Mouse (Mus musculus) stomach, postnatal 0 days (tissue): Measurements from ENCODE around the gene Olfr467. TPM values are rescaled to one million over a fixed set of nuclear protein-coding genes. Genes with fewer than 3 reads are reported as not detected.
A peak's percentile ranks its signal among the peaks of the same experiment; 100 is the strongest.
"Not testable (repeated sequence)": the region's sequence is repeated elsewhere in the genome, so short reads cannot be mapped to it uniquely, and the experiment has no call there.

Experiments
- ATAC-seq: fragments of 200-750 bp; cut with Nextera tagmentation; 2 replicates; pipeline ENCODE4 v1.8.0; 2017; ENCODE audit not compliant: low FRiP score, low TSS enrichment
- DNase-seq: peaks from one replicate; pipeline ENCODE4 v3.0.0-alpha.2; 2016; ENCODE audit warnings: low spot score
- H3K27ac ChIP-seq: fragments of 300-500 bp; sonication (generic); replicated peaks from 2 replicates; pipeline ENCODE4 v1.5.1; 2014; ENCODE audit warnings: mild to moderate bottlenecking, control low read depth
- H3K27me3 ChIP-seq: fragments of 300-500 bp; sonication (generic); 2 replicates; pipeline ENCODE4 v1.6.1; 2014; ENCODE audit warnings: low read length; ENCODE audit not compliant: control insufficient read depth, insufficient read depth
- H3K36me3 ChIP-seq: fragments of 300-500 bp; sonication (generic); 2 replicates; pipeline ENCODE4 v1.6.1; 2014; ENCODE audit warnings: low read length, mixed read lengths; ENCODE audit not compliant: control insufficient read depth, insufficient read depth
- H3K4me1 ChIP-seq: fragments of 300-500 bp; sonication (generic); replicated peaks from 2 replicates; pipeline ENCODE4 v1.6.1; 2014; ENCODE audit warnings: antibody characterized with exemption; ENCODE audit not compliant: control insufficient read depth, insufficient read depth
- H3K4me2 ChIP-seq: fragments of 300-500 bp; sonication (generic); replicated peaks from 2 replicates; pipeline ENCODE4 v1.6.1; 2014; ENCODE audit warnings: low read depth, mild to moderate bottlenecking, control low read depth, moderate library complexity
- H3K4me3 ChIP-seq: fragments of 300-500 bp; sonication (generic); 2 replicates; pipeline ENCODE4 v1.5.1; 2014; ENCODE audit warnings: low read depth, low read length, control low read depth
- H3K9ac ChIP-seq: fragments of 300-500 bp; sonication (generic); 2 replicates; pipeline ENCODE4 v1.6.1; 2014; ENCODE audit warnings: mild to moderate bottlenecking, low read length, control low read depth, mixed read lengths
- H3K9me3 ChIP-seq: fragments of 300-500 bp; sonication (generic); 2 replicates; pipeline ENCODE4 v1.6.1; 2016; ENCODE audit warnings: low read length; ENCODE audit not compliant: control insufficient read depth
- CTCF ChIP-seq: IDR thresholded peaks from 2 replicates; pipeline ENCODE4 v1.5.1; 2016; ENCODE audit warnings: antibody characterized with exemption, low read depth, mild to moderate bottlenecking, moderate library complexity
- EP300 ChIP-seq: optimal IDR thresholded peaks from 2 replicates; pipeline ENCODE3; 2016; ENCODE audit warnings: antibody characterized with exemption
- WGBS: fragments of 180-500 bp; shearing (Covaris S2); extraction: QIAGEN DNeasy Blood & Tissue Kit; methylation state at CpG from one replicate; pipeline ENCODE4 v1.1.7; 2014; 5-methylcytosine and 5-hydroxymethylcytosine counted together
- polyA plus RNA-seq: library from polyadenylated mRNA; unstranded; fragments of >200 nt; fragmentation: Nextera tagmentation; extraction: Ambion mirVana; gene quantifications from 2 replicates; pipeline ENCODE4 v1.2.1, GENCODE M21; 2015

Gene Olfr467
- polyA plus RNA-seq, 1 experiment from 2014 or later, result not detected

DNA sequence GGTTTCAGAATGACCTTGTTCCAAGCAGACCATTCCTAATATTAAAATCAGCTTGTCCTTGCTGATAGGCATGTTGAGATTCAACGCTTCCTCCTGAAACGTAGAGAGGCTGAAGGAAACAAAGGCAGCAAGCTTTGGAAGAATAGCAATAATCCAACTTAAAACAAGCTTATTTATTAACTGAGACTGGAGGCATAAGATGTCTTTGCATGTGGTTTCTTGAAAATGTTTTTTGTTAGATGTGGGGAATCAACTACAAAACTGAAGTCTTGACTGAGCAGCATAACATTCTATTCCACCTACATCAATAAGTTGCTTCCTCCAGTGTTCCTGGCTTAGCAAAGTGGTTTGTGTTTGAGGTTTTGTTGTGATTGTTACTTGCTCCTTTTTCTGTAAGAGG, 11.0 kb upstream of the Olfr467 start, which contains the start of gene Ovch2:
TSS of gene Ovch2 (minus strand) at position 101 of the 400 bp plus-strand sequence.
- H3K27me3 ChIP-seq, result no peaks in the 10 kb centered on the region
- WGBS, result 80% methylated on average over 2 of the region's 2 CpGs
- H3K9me3 ChIP-seq, result no peaks in the 10 kb centered on the region
- ATAC-seq (no peak), DNase-seq (no peak)
- no peak within 1 kb of the TSS for H3K4me3 ChIP-seq
- no peak for TF ChIP-seq CTCF
- no peak for TF ChIP-seq EP300
- no peak within 1 kb of the TSS for H3K4me2 ChIP-seq
- H3K9ac ChIP-seq, result no peak within 1 kb of the TSS
- H3K4me1 ChIP-seq, result no peaks in the 10 kb centered on the region
- H3K27ac ChIP-seq, result no peak within 1 kb of the TSS
- H3K36me3 ChIP-seq, result no peaks in the 10 kb centered on the region

DNA sequence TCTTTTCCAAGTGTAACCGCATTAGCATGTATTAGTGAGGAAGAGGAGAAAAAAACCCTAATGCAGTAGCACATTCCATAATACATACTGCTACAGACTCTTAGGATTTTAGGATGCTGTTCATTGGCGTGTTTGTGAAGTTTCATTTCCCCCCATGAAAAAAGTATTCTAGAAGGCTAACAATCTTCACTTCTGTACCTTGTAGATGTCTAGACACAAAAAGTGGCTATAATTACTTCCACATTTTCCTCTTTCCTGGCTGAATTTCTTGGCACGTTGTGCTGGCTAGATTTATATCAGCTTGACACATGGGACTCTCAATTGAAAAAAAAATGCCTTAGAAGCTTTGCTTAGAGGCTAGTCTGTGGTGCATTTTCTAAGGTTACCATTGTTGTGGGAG, 9.9 kb upstream of the Olfr467 start:
- Histone ChIP-seq H3K9me3 (no peaks in the 10 kb centered on the region), H3K4me3 (no peak overlapping the region), H3K9ac (no peak overlapping the region), H3K27ac (no peak overlapping the region), H3K36me3 (no peaks in the 10 kb centered on the region), H3K4me1 (no peaks in the 10 kb centered on the region), H3K27me3 (no peaks in the 10 kb centered on the region), H3K4me2 (no peak overlapping the region)
- WGBS, result 58% methylated on average over 3 of the region's 3 CpGs
- ATAC-seq (no peak), DNase-seq (no peak)
- TF ChIP-seq CTCF (no peak), EP300 (no peak)

DNA sequence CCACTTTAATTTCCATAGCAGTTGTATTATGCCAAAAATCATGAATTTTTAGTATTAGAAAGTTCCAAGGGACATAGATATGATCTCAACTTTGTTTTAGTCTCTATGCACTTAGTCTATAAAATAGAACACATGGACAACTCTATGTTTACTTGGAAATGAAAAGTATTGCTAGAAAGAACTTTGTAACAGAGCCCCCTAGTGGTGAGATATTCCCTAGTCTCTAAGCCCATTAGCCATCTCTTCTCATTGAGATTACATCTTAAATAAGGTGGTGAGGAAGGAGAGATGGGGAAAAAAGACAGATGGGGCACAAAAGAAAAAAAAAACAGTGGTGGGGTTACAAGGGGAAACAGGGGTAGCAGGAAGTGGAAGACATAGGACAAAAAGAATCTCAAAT, 7.4 kb downstream of the Olfr467 start:
- Histone ChIP-seq H3K4me2 (no peak overlapping the region), H3K4me3 (no peak overlapping the region), H3K9ac (no peak overlapping the region), H3K36me3 (no peaks in the 10 kb centered on the region), H3K27ac (no peak overlapping the region), H3K9me3 (no peaks in the 10 kb centered on the region), H3K27me3 (no peaks in the 10 kb centered on the region), H3K4me1 (no peaks in the 10 kb centered on the region)
- ATAC-seq, result no peak
- TF ChIP-seq CTCF (peak; percentile 63), EP300 (no peak)
- DNase-seq, result no peak

DNA sequence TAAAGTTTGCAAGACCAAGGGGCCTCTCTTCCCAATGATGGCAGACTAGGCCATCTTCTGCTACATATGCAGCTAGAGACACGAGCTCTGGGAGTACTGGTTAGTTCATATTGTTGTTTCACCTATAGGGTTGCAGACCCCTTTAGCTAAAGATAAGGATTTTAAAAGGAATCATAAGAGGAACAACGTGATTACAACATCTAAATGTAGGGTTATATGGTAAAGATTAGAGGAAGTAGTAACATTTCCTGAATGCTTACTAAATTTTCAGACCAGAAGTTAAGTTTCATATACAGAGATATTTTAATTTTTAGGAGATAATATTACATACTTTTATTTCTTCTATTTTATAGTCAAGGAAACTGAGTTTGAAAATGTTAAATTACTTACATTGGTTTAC, 11.8 kb downstream of the Olfr467 start:
- H3K27ac ChIP-seq, ATAC-seq, H3K4me3 ChIP-seq, H3K36me3 ChIP-seq, H3K4me2 ChIP-seq, H3K27me3 ChIP-seq, H3K9me3 ChIP-seq, DNase-seq, H3K9ac ChIP-seq, H3K4me1 ChIP-seq: not testable (repeated sequence)
- 62% methylated on average over 2 of the region's 2 CpGs for WGBS

DNA sequence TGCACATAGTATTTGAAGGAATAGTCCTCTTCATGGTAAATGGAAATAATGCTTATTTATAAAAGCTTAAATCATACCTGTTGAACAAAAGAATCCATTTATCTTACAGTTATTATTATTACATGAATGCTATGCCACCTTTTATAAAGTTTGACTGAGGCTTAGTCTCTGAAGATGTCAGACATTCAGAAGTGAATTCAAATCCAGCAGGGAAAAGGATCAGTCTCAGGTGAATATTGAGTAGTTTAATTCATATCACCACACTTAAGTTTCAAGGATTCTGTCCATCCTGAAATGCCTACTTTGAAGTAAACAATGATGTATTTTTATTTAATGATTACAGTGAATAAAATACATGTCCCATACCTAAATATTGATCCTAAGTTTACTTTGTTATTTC, 13.4 kb downstream of the Olfr467 start, which contains the start of gene Olfr469:
TSS of gene Olfr469 (minus strand) at position 101 of the 400 bp plus-strand sequence.
- not testable (repeated sequence) for H3K4me1 ChIP-seq, H3K9me3 ChIP-seq, H3K36me3 ChIP-seq, H3K4me3 ChIP-seq, H3K27me3 ChIP-seq, H3K27ac ChIP-seq, ATAC-seq, DNase-seq, H3K9ac ChIP-seq, H3K4me2 ChIP-seq

DNA sequence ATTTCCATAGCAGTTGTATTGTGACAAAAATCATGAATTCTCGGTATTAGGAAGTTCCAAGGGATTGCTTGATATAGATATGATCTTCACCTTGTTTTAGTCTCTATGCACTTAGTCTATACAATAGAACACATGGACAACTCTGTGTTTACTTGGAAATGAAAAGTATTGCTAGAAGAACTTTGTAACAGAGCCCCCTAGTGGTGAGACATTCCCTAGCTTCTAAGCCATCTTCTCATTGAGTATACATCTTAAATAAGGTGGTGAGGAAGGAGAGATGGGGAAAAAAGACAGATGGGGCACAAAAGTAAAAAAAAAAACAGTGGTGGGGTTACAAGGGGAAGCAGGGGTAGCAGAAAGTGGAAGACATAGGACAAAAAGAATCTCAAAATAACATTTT, 29.7 kb downstream of the Olfr467 start:
- no peak for DNase-seq
- WGBS, result 74% methylated on average over 1 of the region's 1 CpGs
- no peak overlapping the region for H3K9ac ChIP-seq
- no peaks in the 10 kb centered on the region for H3K27me3 ChIP-seq
- TF ChIP-seq CTCF, result peak; percentile 61
- no peak for TF ChIP-seq EP300
- H3K27ac ChIP-seq, result no peak overlapping the region
- H3K36me3 ChIP-seq, result no peaks in the 10 kb centered on the region
- no peak overlapping the region for H3K4me3 ChIP-seq
- H3K9me3 ChIP-seq, result no peaks in the 10 kb centered on the region
- no peak overlapping the region for H3K4me2 ChIP-seq
- no peak for ATAC-seq
- H3K4me1 ChIP-seq, result no peaks in the 10 kb centered on the region

DNA sequence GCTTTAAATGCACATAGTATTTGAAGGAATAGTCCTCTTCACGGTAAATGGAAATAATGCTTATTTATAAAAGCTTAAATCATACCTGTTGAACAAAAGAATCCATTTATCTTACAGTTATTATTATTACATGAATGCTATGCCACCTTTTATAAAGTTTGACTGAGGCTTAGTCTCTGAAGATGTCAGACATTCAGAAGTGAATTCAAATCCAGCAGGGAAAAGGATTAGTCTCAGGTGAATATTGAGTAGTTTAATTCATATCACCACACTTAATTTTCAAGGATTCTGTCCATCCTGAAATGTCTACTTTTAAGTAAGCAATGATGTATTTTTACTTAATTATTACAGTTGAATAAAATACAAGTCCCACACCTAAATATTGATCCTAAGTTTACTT, 35.3 kb downstream of the Olfr467 start, which contains the start of gene Olfr470:
TSS of gene Olfr470 (minus strand) at position 101 of the 400 bp plus-strand sequence.
- not testable (repeated sequence) for H3K4me1 ChIP-seq, H3K36me3 ChIP-seq, ATAC-seq, H3K4me2 ChIP-seq, DNase-seq, H3K27ac ChIP-seq, H3K27me3 ChIP-seq, H3K9me3 ChIP-seq, H3K9ac ChIP-seq, H3K4me3 ChIP-seq
- WGBS, result 71% methylated on average over 1 of the region's 1 CpGs

Other genes with a start within 250 kb of the Olfr467 start
- gene Olfml1, start 244.8 kb upstream of the Olfr467 start, polyA plus RNA-seq, result 10.2 and 11.0 TPM in 2 replicates
- gene Ppfibp2, start 217.1 kb upstream of the Olfr467 start, polyA plus RNA-seq, result 17.8 and 19.2 TPM in 2 replicates
- gene 5330417H12Rik, start 187.1 kb upstream of the Olfr467 start, polyA plus RNA-seq, result not detected in 2 replicates
- 0.04 and 0.08 TPM in 2 replicates for gene Cyb5r2, start 54.2 kb upstream of the Olfr467 start, polyA plus RNA-seq
- not detected in 2 replicates for gene Ovch2, start 11.1 kb upstream of the Olfr467 start, polyA plus RNA-seq
- gene Olfr469, start 13.3 kb downstream of the Olfr467 start, polyA plus RNA-seq, result not detected in 2 replicates
- gene Olfr470, start 35.2 kb downstream of the Olfr467 start, polyA plus RNA-seq, result not detected in 2 replicates
- 0.04 TPM in 1 of 2 replicates, not detected in the other for gene Olfr472, start 85.6 kb downstream of the Olfr467 start, polyA plus RNA-seq
- gene Olfr473, start 118.2 kb downstream of the Olfr467 start, polyA plus RNA-seq, result not detected in 2 replicates
- gene Olfr474, start 142.4 kb downstream of the Olfr467 start, polyA plus RNA-seq, result not detected in 2 replicates
- gene Olfr476, start 152.5 kb downstream of the Olfr467 start, polyA plus RNA-seq, result not detected in 2 replicates
- gene Olfr477, start 174.4 kb downstream of the Olfr467 start, polyA plus RNA-seq, result not detected in 2 replicates
- not detected in 2 replicates for gene Olfr478, start 221.7 kb downstream of the Olfr467 start, polyA plus RNA-seq
- not detected in 2 replicates for gene Olfr479, start 238.4 kb downstream of the Olfr467 start, polyA plus RNA-seq